Mouse (Mus musculus): ENCODE results near the gene Spsb3. TPM values are rescaled to one million over a fixed set of nuclear protein-coding genes. Genes with fewer than 3 reads are reported as not detected.

Gene Spsb3
- polyA plus RNA-seq (2017; shearing (Covaris generic)) = 10 to 100 TPM; 64.7 to 65.4 TPM

GRCm38 (mm10) chr17:24886134-24886931, at the start of gene Spsb3, which contains the start of gene Nubp2:
TSS of gene Spsb3 (plus strand) at chr17:24886643.
TSS of gene Nubp2 (minus strand) at chr17:24886349.

GRCm38 (mm10) chr17:24839842-24840241, 46.6 kb upstream of the Spsb3 start, which contains the start of gene Hagh:
TSS of gene Hagh (plus strand) at chr17:24840143.

GRCm38 (mm10) chr17:24850065-24850772, 36.2 kb upstream of the Spsb3 start, which contains the start of gene Fahd1:
TSS of gene Fahd1 (minus strand) at chr17:24850364.

GRCm38 (mm10) chr17:24865776-24866175, 20.7 kb upstream of the Spsb3 start, which contains the start of gene Igfals:
TSS of gene Igfals (plus strand) at chr17:24865997.

GRCm38 (mm10) chr17:24894995-24895547, 8.6 kb downstream of the Spsb3 start, which contains the start of the genes Eme2 and Mrps34:
TSS of gene Eme2 (minus strand) at chr17:24895087.
TSS of gene Mrps34 (plus strand) at chr17:24895116.

GRCm38 (mm10) chr17:24896241-24896992, 10.0 kb downstream of the Spsb3 start, which contains the start of gene Nme3:
TSS of gene Nme3 (plus strand) at chr17:24896500.

GRCm38 (mm10) chr17:24936259-24937237, 50.1 kb downstream of the Spsb3 start, which contains the start of gene Mapk8ip3:
TSS of gene Mapk8ip3 (minus strand) at chr17:24936977.

Other genes with a start within 250 kb of the Spsb3 start
- under 1 TPM in 1 of 2 experiments, not detected in 1; 0.68 TPM for gene Slc9a3r2, start 236.3 kb upstream of the Spsb3 start, polyA plus RNA-seq (2017; shearing (Covaris generic))
- not detected for gene Npw, start 228.2 kb upstream of the Spsb3 start, polyA plus RNA-seq (2017; shearing (Covaris generic))
- 10 to 100 TPM; 18.3 to 27.2 TPM for gene Zfp598, start 217.0 kb upstream of the Spsb3 start, polyA plus RNA-seq (2017; shearing (Covaris generic))
- 1 to 10 TPM in 1 of 2 experiments, under 1 TPM in 1; 0.42 to 1.3 TPM for gene Syngr3, start 196.7 kb upstream of the Spsb3 start, polyA plus RNA-seq (2017; shearing (Covaris generic))
- 10 to 100 TPM; 37.0 to 38.8 TPM for gene Gfer, start 190.5 kb upstream of the Spsb3 start, polyA plus RNA-seq (2017; shearing (Covaris generic))
- 1 to 10 TPM; 2.3 to 3.1 TPM for gene Noxo1, start 190.4 kb upstream of the Spsb3 start, polyA plus RNA-seq (2017; shearing (Covaris generic))
- 10 to 100 TPM; 51.3 to 56.7 TPM for gene Tbl3, start 179.0 kb upstream of the Spsb3 start, polyA plus RNA-seq (2017; shearing (Covaris generic))
- gene Rnf151, start 168.6 kb upstream of the Spsb3 start, polyA plus RNA-seq (2017; shearing (Covaris generic)) = under 1 TPM in 1 of 2 experiments, not detected in 1; 0.22 TPM
- 100 to 1,000 TPM; 677 to 785 TPM for gene Rps2, start 168.5 kb upstream of the Spsb3 start, polyA plus RNA-seq (2017; shearing (Covaris generic))
- 100 to 1,000 TPM; 194 to 233 TPM for gene Ndufb10, start 162.2 kb upstream of the Spsb3 start, polyA plus RNA-seq (2017; shearing (Covaris generic))
- under 1 TPM in 1 of 2 experiments, not detected in 1; 0.27 TPM for gene Rpl3l, start 158.8 kb upstream of the Spsb3 start, polyA plus RNA-seq (2017; shearing (Covaris generic))
- 10 to 100 TPM; 11.8 to 15.4 TPM for gene Msrb1, start 150.0 kb upstream of the Spsb3 start, polyA plus RNA-seq (2017; shearing (Covaris generic))
- gene Hs3st6, start 133.7 kb upstream of the Spsb3 start, polyA plus RNA-seq (2017; shearing (Covaris generic)) = not detected
- 1 to 10 TPM in 1 of 2 experiments, under 1 TPM in 1; 0.28 to 1.3 TPM for gene Meiob, start 82.4 kb upstream of the Spsb3 start, polyA plus RNA-seq (2017; shearing (Covaris generic))
- gene Hagh, start 46.5 kb upstream of the Spsb3 start, polyA plus RNA-seq (2017; shearing (Covaris generic)) = 10 to 100 TPM; 32.9 to 51.8 TPM
- gene Fahd1, start 36.3 kb upstream of the Spsb3 start, polyA plus RNA-seq (2017; shearing (Covaris generic)) = 1 to 10 TPM; 2.0 to 4.4 TPM
- under 1 TPM; 0.71 to 0.89 TPM for gene Igfals, start 20.6 kb upstream of the Spsb3 start, polyA plus RNA-seq (2017; shearing (Covaris generic))
- gene Nubp2, start 294 bp upstream of the Spsb3 start, polyA plus RNA-seq (2017; shearing (Covaris generic)) = 100 to 1,000 TPM in 1 of 2 experiments, 10 to 100 TPM in 1; 98.2 to 103 TPM
- gene Eme2, start 8.4 kb downstream of the Spsb3 start, polyA plus RNA-seq (2017; shearing (Covaris generic)) = 10 to 100 TPM; 45.4 to 49.2 TPM
- 10 to 100 TPM; 75.4 to 84.7 TPM for gene Mrps34, start 8.5 kb downstream of the Spsb3 start, polyA plus RNA-seq (2017; shearing (Covaris generic))
- 10 to 100 TPM; 41.3 to 53.5 TPM for gene Nme3, start 9.9 kb downstream of the Spsb3 start, polyA plus RNA-seq (2017; shearing (Covaris generic))
- 10 to 100 TPM; 47.9 to 60.0 TPM for gene Mapk8ip3, start 50.3 kb downstream of the Spsb3 start, polyA plus RNA-seq (2017; shearing (Covaris generic))
- 10 to 100 TPM; 25.0 to 31.5 TPM for gene Jpt2, start 74.0 kb downstream of the Spsb3 start, polyA plus RNA-seq (2017; shearing (Covaris generic))
- 10 to 100 TPM in 1 of 2 experiments, 1 to 10 TPM in 1; 8.2 to 10.2 TPM for gene Cramp1l, start 129.1 kb downstream of the Spsb3 start, polyA plus RNA-seq (2017; shearing (Covaris generic))
- gene Ift140, start 129.4 kb downstream of the Spsb3 start, polyA plus RNA-seq (2017; shearing (Covaris generic)) = 10 to 100 TPM; 20.7 to 27.0 TPM
- gene Tmem204, start 196.9 kb downstream of the Spsb3 start, polyA plus RNA-seq (2017; shearing (Covaris generic)) = 1 to 10 TPM; 1.6 to 1.7 TPM
- gene Telo2, start 229.3 kb downstream of the Spsb3 start, polyA plus RNA-seq (2017; shearing (Covaris generic)) = 10 to 100 TPM; 27.2 to 36.5 TPM
- 1 to 10 TPM in 1 of 2 experiments, not detected in 1; 3.6 TPM for gene Ptx4, start 234.1 kb downstream of the Spsb3 start, polyA plus RNA-seq (2017; shearing (Covaris generic))
- 10 to 100 TPM; 32.2 to 36.1 TPM for gene Clcn7, start 246.7 kb downstream of the Spsb3 start, polyA plus RNA-seq (2017; shearing (Covaris generic))